Mouse (Mus musculus): Measurements from ENCODE around the gene Rbpms2. TPM values are rescaled to one million over a fixed set of nuclear protein-coding genes. Genes with fewer than 3 reads are reported as not detected.

Rbpms2 gene
- polyA plus RNA-seq (2016; fragmentation: Nextera tagmentation; extraction: Ambion mirVana): 10.2 and 10.3 TPM in 2 replicates

GRCm38 (mm10) chr9:65629025-65629766, at the start of gene Rbpms2:
Gene Rbpms2 (plus strand): TSS chr9:65629648.
- no peak within 1 kb of the TSS for H3K27ac ChIP-seq

GRCm38 (mm10) chr9:65579781-65580371, 49.6 kb upstream of the Rbpms2 start, which contains the start of gene Plekho2:
Gene Plekho2 (minus strand): TSS chr9:65580040.
- under 1% methylated on average over 44 of the region's 45 CpGs for WGBS
- H3K27ac ChIP-seq: peak within 1 kb of the TSS; percentile 50; the same call in 1 of the 2 replicates
- no peaks in the 10 kb centered on the region for H3K27me3 ChIP-seq (replicated peaks)
- H3K4me2 ChIP-seq (replicated peaks): peak within 1 kb of the TSS; percentile 68
- H3K4me3 ChIP-seq: peak within 1 kb of the TSS; percentile 61
- no peaks in the 10 kb centered on the region for H3K36me3 ChIP-seq
- peak; percentile 94 for ATAC-seq (ENCODE audit: low FRiP score, low read depth)
- H3K9ac ChIP-seq: peak within 1 kb of the TSS; percentile 70
- H3K9me3 ChIP-seq: no peaks in the 10 kb centered on the region
- H3K4me1 ChIP-seq: peaks cover 16% of the 10 kb centered on the region

More at GRCm38 (mm10) chr9:65629025-65629766, at the start of gene Rbpms2:
- peak within 1 kb of the TSS; percentile 99 for H3K4me2 ChIP-seq (replicated peaks)
- WGBS: 1% methylated on average over 39 of the region's 40 CpGs
- H3K9ac ChIP-seq: peak within 1 kb of the TSS; percentile 66
- peak; percentile 13; the same call in 1 of the 2 replicates for ATAC-seq (ENCODE audit: low FRiP score, low read depth)
- peaks cover 16% of the 10 kb centered on the region for H3K4me1 ChIP-seq
- no peaks in the 10 kb centered on the region for H3K36me3 ChIP-seq
- H3K4me3 ChIP-seq: peak within 1 kb of the TSS; percentile 66
- H3K27me3 ChIP-seq (replicated peaks): peaks cover 47% of the 10 kb centered on the region
- H3K9me3 ChIP-seq: no peaks in the 10 kb centered on the region

- Histone ChIP-seq H3K36me3 (no peaks in the 10 kb centered on the region), H3K9me3 (no peaks in the 10 kb centered on the region), H3K27me3 (replicated peaks) (no peaks in the 10 kb centered on the region), H3K9ac (peak overlapping the region; percentile 42; the same call in 1 of the 2 replicates), H3K27ac (peak overlapping the region; percentile 50; the same call in 1 of the 2 replicates), H3K4me2 (replicated peaks) (peak overlapping the region; percentile 68), H3K4me3 (peak overlapping the region; percentile 61), H3K4me1 (peaks cover 16% of the 10 kb centered on the region)
- peak; percentile 80 for ATAC-seq (ENCODE audit: low FRiP score, low read depth)
- WGBS: 11% methylated on average over 18 of the region's 29 CpGs
Measured at GRCm38 (mm10) chr9:65580401-65581256, 48.8 kb upstream of the Rbpms2 start.

- no peak overlapping the region for H3K4me3 ChIP-seq
- WGBS: 40% methylated on average over 8 of the region's 8 CpGs
- no peaks in the 10 kb centered on the region for H3K9me3 ChIP-seq
Measured at GRCm38 (mm10) chr9:65583045-65583444, 46.4 kb upstream of the Rbpms2 start.

GRCm38 (mm10) chr9:65586406-65587269, 42.8 kb upstream of the Rbpms2 start, which contains the start of gene Pif1:
Gene Pif1 (plus strand): TSS chr9:65587160.
- Histone ChIP-seq H3K9me3 (no peaks in the 10 kb centered on the region), H3K9ac (peak within 1 kb of the TSS; percentile 72), H3K4me1 (peaks cover 28% of the 10 kb centered on the region), H3K4me3 (peak within 1 kb of the TSS; percentile 60), H3K27ac (no peak within 1 kb of the TSS), H3K27me3 (replicated peaks) (no peaks in the 10 kb centered on the region), H3K4me2 (replicated peaks) (peak within 1 kb of the TSS; percentile 100), H3K36me3 (peaks cover 10% of the 10 kb centered on the region)
- WGBS: 11% methylated on average over 28 of the region's 28 CpGs
- ATAC-seq (ENCODE audit: low FRiP score, low read depth): peak; percentile 66

More at GRCm38 (mm10) chr9:65583045-65583444, 46.4 kb upstream of the Rbpms2 start:
- Histone ChIP-seq H3K36me3 (no peaks in the 10 kb centered on the region), H3K4me1 (peaks cover 20% of the 10 kb centered on the region), H3K27ac (no peak overlapping the region), H3K4me2 (replicated peaks) (no peak overlapping the region), H3K9ac (no peak overlapping the region), H3K27me3 (replicated peaks) (no peaks in the 10 kb centered on the region)
- ATAC-seq (ENCODE audit: low FRiP score, low read depth): no peak

GRCm38 (mm10) chr9:65587270-65587572, 42.2 kb upstream of the Rbpms2 start:
- peak overlapping the region; percentile 72 for H3K9ac ChIP-seq
- H3K27ac ChIP-seq: no peak overlapping the region
- H3K9me3 ChIP-seq: no peaks in the 10 kb centered on the region
- WGBS: 2% methylated on average over 6 of the region's 6 CpGs
- peaks cover 28% of the 10 kb centered on the region for H3K4me1 ChIP-seq
- peaks cover 13% of the 10 kb centered on the region for H3K36me3 ChIP-seq
- H3K4me3 ChIP-seq: peak overlapping the region; percentile 60
- H3K4me2 ChIP-seq (replicated peaks): peak overlapping the region; percentile 100
- ATAC-seq (ENCODE audit: low FRiP score, low read depth): no peak
- no peaks in the 10 kb centered on the region for H3K27me3 ChIP-seq (replicated peaks)

GRCm38 (mm10) chr9:65587573-65588358, 41.7 kb upstream of the Rbpms2 start:
- Histone ChIP-seq H3K9ac (peak overlapping the region; percentile 72), H3K4me1 (peaks cover 28% of the 10 kb centered on the region), H3K27ac (no peak overlapping the region), H3K4me2 (replicated peaks) (peak overlapping the region; percentile 100), H3K27me3 (replicated peaks) (no peaks in the 10 kb centered on the region), H3K4me3 (peak overlapping the region; percentile 60), H3K9me3 (no peaks in the 10 kb centered on the region), H3K36me3 (peaks cover 18% of the 10 kb centered on the region)
- ATAC-seq (ENCODE audit: low FRiP score, low read depth): peak; percentile 31
- WGBS: under 1% methylated on average over 64 of the region's 64 CpGs

GRCm38 (mm10) chr9:65589091-65589490, 40.4 kb upstream of the Rbpms2 start:
- Histone ChIP-seq H3K4me1 (peaks cover 28% of the 10 kb centered on the region), H3K9me3 (no peaks in the 10 kb centered on the region), H3K27ac (no peak overlapping the region), H3K4me3 (peak overlapping the region; percentile 60), H3K36me3 (peaks cover 30% of the 10 kb centered on the region), H3K9ac (peak overlapping the region; percentile 72), H3K27me3 (replicated peaks) (no peaks in the 10 kb centered on the region), H3K4me2 (replicated peaks) (peak overlapping the region; percentile 100)
- WGBS: 97% methylated on average over 3 of the region's 3 CpGs
- no peak for ATAC-seq (ENCODE audit: low FRiP score, low read depth)

GRCm38 (mm10) chr9:65592721-65593120, 36.7 kb upstream of the Rbpms2 start:
- Histone ChIP-seq H3K27ac (no peak overlapping the region), H3K4me1 (peaks cover 22% of the 10 kb centered on the region), H3K4me2 (replicated peaks) (no peak overlapping the region), H3K36me3 (peaks cover 43% of the 10 kb centered on the region), H3K27me3 (replicated peaks) (no peaks in the 10 kb centered on the region), H3K9me3 (no peaks in the 10 kb centered on the region), H3K9ac (no peak overlapping the region), H3K4me3 (no peak overlapping the region)
- ATAC-seq (ENCODE audit: low FRiP score, low read depth): no peak
- 98% methylated on average over 3 of the region's 3 CpGs for WGBS

GRCm38 (mm10) chr9:65593596-65593995, 35.9 kb upstream of the Rbpms2 start:
- Histone ChIP-seq H3K27me3 (replicated peaks) (no peaks in the 10 kb centered on the region), H3K36me3 (peaks cover 43% of the 10 kb centered on the region), H3K27ac (no peak overlapping the region), H3K4me1 (peaks cover 14% of the 10 kb centered on the region), H3K9me3 (no peaks in the 10 kb centered on the region), H3K9ac (no peak overlapping the region), H3K4me3 (no peak overlapping the region), H3K4me2 (replicated peaks) (no peak overlapping the region)
- 83% methylated on average over 9 of the region's 9 CpGs for WGBS
- no peak for ATAC-seq (ENCODE audit: low FRiP score, low read depth)
